Mouse (Mus musculus): ENCODE measurements around the gene Slc9a9. TPM values are rescaled to one million over a fixed set of nuclear protein-coding genes. Genes with fewer than 3 reads are reported as not detected.

The Slc9a9 gene
- total and polyA plus RNA-seq, 3 experiments: 0.46 to 0.71 TPM; not detected in 1

DNA sequence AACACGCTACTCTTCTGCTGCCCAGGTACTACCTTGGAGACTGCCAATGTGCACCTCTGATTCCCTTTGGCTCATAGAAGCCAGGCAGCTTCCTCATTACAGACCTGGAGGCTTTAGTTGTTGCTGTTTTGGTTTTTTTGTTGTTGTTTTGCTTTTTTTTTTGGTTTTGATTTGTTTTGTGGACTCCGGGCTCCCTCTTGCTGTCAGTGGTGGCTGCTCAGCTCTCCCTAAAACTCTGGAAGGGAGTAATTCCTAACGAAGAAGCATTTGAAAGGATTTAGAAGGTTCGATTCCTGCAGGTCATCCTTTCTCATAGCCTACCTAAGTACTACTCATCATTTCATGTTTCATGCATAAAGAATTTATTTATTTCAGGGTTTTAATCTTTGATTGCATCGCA is 42.4 kb downstream of the Slc9a9 start:
- Histone ChIP-seq H3K27ac (ENCODE audit: control insufficient read depth, low read depth, low read length) (no peak overlapping the region), H3K27me3 (ENCODE audit: control insufficient read depth in 1 of 2, insufficient read depth in 2 of 2, low read length in 2 of 2) (no peaks in the 10 kb centered on the region), H3K9ac (ENCODE audit: control insufficient read depth, low read depth, low read length, poor library complexity, severe bottlenecking) (no peak overlapping the region), H3K4me1 (ENCODE audit: control insufficient read depth in 1 of 2, insufficient read depth in 2 of 2, low read length in 2 of 2) (no peaks in the 10 kb centered on the region), H3K4me3 (ENCODE audit: control insufficient read depth in 1 of 2, insufficient read depth in 1 of 2, low read depth in 2 of 2, low read length in 2 of 2) (no peak overlapping the region), H3K79me2 (ENCODE audit: control insufficient read depth, insufficient read depth, low read length, poor library complexity) (no peaks in the 10 kb centered on the region), H3K36me3 (ENCODE audit: control insufficient read depth in 1 of 2, insufficient read depth in 2 of 2, low read length in 2 of 2) (no peaks in the 10 kb centered on the region), H3K9me3 (replicated peaks; ENCODE audit: insufficient read depth, low read length) (no peaks in the 10 kb centered on the region)
- TF ChIP-seq RCOR1 (IDR thresholded peaks at IDR 0.05; ENCODE audit: low read depth, low read length) (no peak), ZKSCAN1 (IDR thresholded peaks at IDR 0.05; ENCODE audit: low read depth, low read length) (no peak), USF1 (IDR thresholded peaks at IDR 0.05; ENCODE audit: low read depth, low read length) (no peak), UBTF (IDR thresholded peaks at IDR 0.05; ENCODE audit: borderline replicate concordance, insufficient read depth, low read depth, low read length) (no peak), CTCF (IDR thresholded peaks at IDR 0.05 in 2 of 3, conservative IDR thresholded peaks at IDR 0.05 in 1 of 3; ENCODE audit: control insufficient read depth in 1 of 3, insufficient read depth in 1 of 3, low read depth in 2 of 3, low read length in 3 of 3, poor library complexity in 1 of 3, severe bottlenecking in 1 of 3) (no peak), SIN3A (IDR thresholded peaks at IDR 0.05; ENCODE audit: low read length) (no peak), MAZ (IDR thresholded peaks at IDR 0.05; ENCODE audit: low read depth, low read length) (no peak), E2F4 (IDR thresholded peaks at IDR 0.05; ENCODE audit: borderline replicate concordance, low read depth, low read length) (no peak), BHLHE40 (IDR thresholded peaks at IDR 0.05; ENCODE audit: borderline replicate concordance, low read depth, low read length) (no peak), TCF12 (IDR thresholded peaks at IDR 0.05; ENCODE audit: low read depth, low read length) (no peak), NELFE (IDR thresholded peaks at IDR 0.05; ENCODE audit: low read depth, low read length) (no peak), ZNF384 (IDR thresholded peaks at IDR 0.05; ENCODE audit: low read depth, low read length) (no peak), SMC3 (IDR thresholded peaks at IDR 0.05; ENCODE audit: low read depth, low read length) (no peak), CHD2 (IDR thresholded peaks at IDR 0.05; ENCODE audit: low read length) (no peak), MEF2A (IDR thresholded peaks at IDR 0.05; ENCODE audit: extremely low read depth, insufficient replicate concordance, low read depth, low read length, poor library complexity, severe bottlenecking) (no peak), JUND (IDR thresholded peaks at IDR 0.05; ENCODE audit: low read depth, low read length) (no peak), POLR2A (IDR thresholded peaks at IDR 0.05; ENCODE audit: control insufficient read depth in 1 of 2, insufficient read depth in 1 of 2, low read depth in 1 of 2, low read length in 2 of 2, poor library complexity in 1 of 2) (no peak), MYC (IDR thresholded peaks at IDR 0.05; ENCODE audit: low read depth, low read length) (no peak), MAFK (IDR thresholded peaks at IDR 0.05; ENCODE audit: borderline replicate concordance, low read depth, low read length) (no peak), USF2 (IDR thresholded peaks at IDR 0.05; ENCODE audit: borderline replicate concordance in 1 of 2, insufficient read depth in 1 of 2, low read depth in 1 of 2, low read length in 2 of 2) (no peak)
- DNase-seq (ENCODE audit: low read depth, low spot score): no peak

DNA sequence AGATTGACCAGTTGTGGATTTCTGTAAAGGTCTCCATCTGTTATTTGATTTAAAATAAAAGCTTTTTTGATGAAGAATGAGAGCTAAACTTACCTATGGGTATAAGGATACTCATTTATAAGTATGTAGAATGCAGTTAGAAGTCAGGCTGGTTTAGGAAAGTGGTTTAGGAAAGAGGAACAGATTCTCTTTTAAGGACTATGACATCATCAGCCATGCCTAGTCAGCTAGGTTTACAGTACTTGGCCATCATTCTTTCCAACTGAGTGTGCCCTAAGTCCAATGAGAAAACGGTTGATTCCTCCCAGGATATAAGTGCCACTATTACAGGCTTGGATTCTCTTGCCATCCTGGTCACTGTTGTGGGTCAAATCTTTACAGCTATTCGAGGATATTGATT is 47.0 kb downstream of the Slc9a9 start:
- DNase-seq (ENCODE audit: low read depth, low spot score): no peak
- Histone ChIP-seq H3K9me3 (replicated peaks; ENCODE audit: insufficient read depth, low read length) (no peaks in the 10 kb centered on the region), H3K4me3 (ENCODE audit: control insufficient read depth in 1 of 2, insufficient read depth in 1 of 2, low read depth in 2 of 2, low read length in 2 of 2) (no peak overlapping the region), H3K4me1 (ENCODE audit: control insufficient read depth in 1 of 2, insufficient read depth in 2 of 2, low read length in 2 of 2) (no peaks in the 10 kb centered on the region), H3K27ac (ENCODE audit: control insufficient read depth, low read depth, low read length) (no peak overlapping the region), H3K36me3 (ENCODE audit: control insufficient read depth in 1 of 2, insufficient read depth in 2 of 2, low read length in 2 of 2) (no peaks in the 10 kb centered on the region), H3K9ac (ENCODE audit: control insufficient read depth, low read depth, low read length, poor library complexity, severe bottlenecking) (no peak overlapping the region), H3K79me2 (ENCODE audit: control insufficient read depth, insufficient read depth, low read length, poor library complexity) (no peaks in the 10 kb centered on the region), H3K27me3 (ENCODE audit: control insufficient read depth in 1 of 2, insufficient read depth in 2 of 2, low read length in 2 of 2) (no peaks in the 10 kb centered on the region)
- TF ChIP-seq MYC (IDR thresholded peaks at IDR 0.05; ENCODE audit: low read depth, low read length) (no peak), ELF1 (IDR thresholded peaks at IDR 0.05; ENCODE audit: low read depth, low read length) (no peak), POLR2AphosphoS5 (IDR thresholded peaks at IDR 0.05; ENCODE audit: borderline replicate concordance, low read depth, low read length) (no peak), MXI1 (IDR thresholded peaks at IDR 0.05; ENCODE audit: low read depth, low read length) (no peak), MAFK (IDR thresholded peaks at IDR 0.05; ENCODE audit: borderline replicate concordance, low read depth, low read length) (no peak), MAX (IDR thresholded peaks at IDR 0.05; ENCODE audit: low read length) (no peak), MAZ (IDR thresholded peaks at IDR 0.05; ENCODE audit: low read depth, low read length) (no peak), E2F4 (IDR thresholded peaks at IDR 0.05; ENCODE audit: borderline replicate concordance, low read depth, low read length) (no peak), ETS1 (IDR thresholded peaks at IDR 0.05; ENCODE audit: low read depth, low read length) (no peak), RAD21 (IDR thresholded peaks at IDR 0.05; ENCODE audit: low read depth, low read length) (no peak), TAL1 (IDR thresholded peaks at IDR 0.05; ENCODE audit: low read length) (no peak), CHD2 (IDR thresholded peaks at IDR 0.05; ENCODE audit: low read length) (no peak), TBP (IDR thresholded peaks at IDR 0.05; ENCODE audit: low read depth, low read length) (no peak), ZKSCAN1 (IDR thresholded peaks at IDR 0.05; ENCODE audit: low read depth, low read length) (no peak), SMC3 (IDR thresholded peaks at IDR 0.05; ENCODE audit: low read depth, low read length) (no peak), SIN3A (IDR thresholded peaks at IDR 0.05; ENCODE audit: low read length) (no peak), GABPA (IDR thresholded peaks at IDR 0.05; ENCODE audit: low read depth, low read length) (no peak), USF2 (IDR thresholded peaks at IDR 0.05; ENCODE audit: borderline replicate concordance in 1 of 2, insufficient read depth in 1 of 2, low read depth in 1 of 2, low read length in 2 of 2) (no peak), TCF12 (IDR thresholded peaks at IDR 0.05; ENCODE audit: low read depth, low read length) (no peak), CHD1 (IDR thresholded peaks at IDR 0.05; ENCODE audit: low read depth, low read length) (no peak)

Measured in MEL (cell line).